In genomic region chrX:107015335-107015734, GRCm38 (mm10) we compare ENCODE assay signal across 12 mouse cellular contexts.
DNase-seq lines count a peak whose midpoint lies in the region; ATAC-seq and TF ChIP-seq lines count a peak whose summit lies in the region.
"Had no signal": no experiment of that assay in that cellular context is flagged by ENCODE, and none has a peak within 500 bp of the region (broad histone marks: within the 10 kb centered on the region; RNA-seq: fewer than 3 reads in every experiment).

No protein-coding gene starts in this region.

- TF ChIP-seq POLR2A in MEL (IDR thresholded peaks at IDR 0.05; ENCODE audit: control insufficient read depth in 1 of 2, insufficient read depth in 1 of 2, low read depth in 1 of 2, low read length in 2 of 2, poor library complexity in 1 of 2) = no peak

- H3K27ac ChIP-seq in forebrain, postnatal 0 days (ENCODE audit: low read depth, low read length) = no peak overlapping the region
- H3K27ac ChIP-seq in forebrain, embryonic 12.5 days = no peak overlapping the region
- no peak overlapping the region for H3K27ac ChIP-seq in left cerebral cortex, adult 2 months
- no peak overlapping the region for H3K27ac ChIP-seq in MEL (ENCODE audit: control insufficient read depth, low read depth, low read length)
- H3K27ac ChIP-seq: liver, embryonic 15.5 days had no signal

- peak; percentile 12 for DNase-seq in forebrain, postnatal 0 days
- no peak for DNase-seq in left cerebral cortex, adult 2 months (ENCODE audit: extremely low spot score in 1 of 2, low spot score in 2 of 2)
- no peak for DNase-seq in left cerebral cortex, adult 18-20 months (ENCODE audit: low spot score in 2 of 2)
- peak; percentile 2 for DNase-seq in MEL (ENCODE audit: low read depth, low spot score)
- DNase-seq in lung, postnatal 36 days = peak; percentile 47
- DNase-seq in layer of hippocampus, postnatal 10 days (ENCODE audit: low spot score in 2 of 2) = no peak
- DNase-seq: adrenal gland, postnatal 36 days; gastrocnemius, postnatal 25 days; kidney, adult 9 months had no signal

- TF ChIP-seq RAD21 in MEL (IDR thresholded peaks at IDR 0.05; ENCODE audit: low read depth, low read length) = no peak; the same call in none of the 2 replicates

- no peak overlapping the region for H3K4me3 ChIP-seq in forebrain, postnatal 0 days (ENCODE audit: low read depth, low read length)
- H3K4me3 ChIP-seq in forebrain, embryonic 12.5 days (replicated peaks) = no peak overlapping the region
- no peak overlapping the region for H3K4me3 ChIP-seq in left cerebral cortex, adult 2 months
- no peak overlapping the region for H3K4me3 ChIP-seq in MEL (ENCODE audit: control insufficient read depth in 1 of 2, insufficient read depth in 1 of 2, low read depth in 2 of 2, low read length in 2 of 2)
- H3K4me3 ChIP-seq: liver, embryonic 15.5 days had no signal

- H3K4me2 ChIP-seq in forebrain, postnatal 0 days (ENCODE audit: low read depth) = no peak overlapping the region
- H3K4me2 ChIP-seq in forebrain, embryonic 12.5 days = no peak overlapping the region
- H3K4me2 ChIP-seq: liver, embryonic 15.5 days had no signal

- no peaks in the 10 kb centered on the region for H3K79me2 ChIP-seq in MEL (ENCODE audit: control insufficient read depth, insufficient read depth, low read length, poor library complexity)

- ATAC-seq in forebrain, postnatal 0 days = no peak
- no peak for ATAC-seq in forebrain, embryonic 12.5 days (ENCODE audit: low FRiP score)
- ATAC-seq in megakaryocyte-erythroid progenitor cell, adult 5-6 weeks (replicated peaks; ENCODE audit: low FRiP score, low TSS enrichment, poor library complexity, severe bottlenecking) = no peak

- TF ChIP-seq CTCF in forebrain, postnatal 0 days (IDR thresholded peaks at IDR 0.05; ENCODE audit: low read depth) = peak; percentile 49
- TF ChIP-seq CTCF in left cerebral cortex, adult 2 months (IDR thresholded peaks at IDR 0.05) = peak; percentile 50
- TF ChIP-seq CTCF in MEL (IDR thresholded peaks at IDR 0.05 in 2 of 3, conservative IDR thresholded peaks at IDR 0.05 in 1 of 3; ENCODE audit: control insufficient read depth in 1 of 3, insufficient read depth in 1 of 3, low read depth in 2 of 3, low read length in 3 of 3, poor library complexity in 1 of 3, severe bottlenecking in 1 of 3) = peak in 1 of 3 experiments; percentile 33; a peak in 2 of 6 replicates

- no peaks in the 10 kb centered on the region for H3K27me3 ChIP-seq in forebrain, postnatal 0 days (ENCODE audit: insufficient read depth, low read length)
- H3K27me3 ChIP-seq in forebrain, embryonic 12.5 days = no peaks in the 10 kb centered on the region
- no peaks in the 10 kb centered on the region; a peak in 1 of 4 replicates for H3K27me3 ChIP-seq in MEL (ENCODE audit: control insufficient read depth in 1 of 2, insufficient read depth in 2 of 2, low read length in 2 of 2)
- H3K27me3 ChIP-seq: liver, embryonic 15.5 days had no signal

- H3K9ac ChIP-seq in forebrain, postnatal 0 days = no peak overlapping the region
- H3K9ac ChIP-seq in forebrain, embryonic 12.5 days = no peak overlapping the region
- H3K9ac ChIP-seq in MEL (ENCODE audit: control insufficient read depth, low read depth, low read length, poor library complexity, severe bottlenecking) = no peak overlapping the region
- H3K9ac ChIP-seq: liver, embryonic 15.5 days had no signal

- no peaks in the 10 kb centered on the region for H3K4me1 ChIP-seq in forebrain, postnatal 0 days (ENCODE audit: insufficient read depth)
- H3K4me1 ChIP-seq in forebrain, embryonic 12.5 days = no peaks in the 10 kb centered on the region
- no peaks in the 10 kb centered on the region for H3K4me1 ChIP-seq in MEL (ENCODE audit: control insufficient read depth in 1 of 2, insufficient read depth in 2 of 2, low read length in 2 of 2)
- H3K4me1 ChIP-seq: liver, embryonic 15.5 days had no signal

- H3K9me3 ChIP-seq in forebrain, postnatal 0 days (ENCODE audit: low read length) = no peaks in the 10 kb centered on the region
- H3K9me3 ChIP-seq in forebrain, embryonic 12.5 days = no peaks in the 10 kb centered on the region
- H3K9me3 ChIP-seq in MEL (replicated peaks; ENCODE audit: insufficient read depth, low read length) = no peaks in the 10 kb centered on the region
- H3K9me3 ChIP-seq: liver, embryonic 15.5 days had no signal

- WGBS in forebrain, postnatal 0 days = 12% methylated on average over 1 of the region's 1 CpGs
- WGBS in forebrain, embryonic 12.5 days = 21% methylated on average over 1 of the region's 1 CpGs

- no peaks in the 10 kb centered on the region for H3K36me3 ChIP-seq in forebrain, postnatal 0 days (ENCODE audit: insufficient read depth)
- H3K36me3 ChIP-seq in forebrain, embryonic 12.5 days (replicated peaks) = no peaks in the 10 kb centered on the region
- H3K36me3 ChIP-seq in MEL (ENCODE audit: control insufficient read depth in 1 of 2, insufficient read depth in 2 of 2, low read length in 2 of 2) = no peaks in the 10 kb centered on the region
- H3K36me3 ChIP-seq: liver, embryonic 15.5 days had no signal

- intact Hi-C loops in left cerebral cortex, adult 2 months (cut with DNase I) = loop anchor here (2.0 to 10.0 kb wide), 2 partner anchors 149 to 221 kb away; no protein-coding TSS in a partner anchor

- TF ChIP-seq EP300 in MEL (IDR thresholded peaks at IDR 0.05; ENCODE audit: low read depth in 1 of 2, low read length in 2 of 2) = no peak

TF ChIP-seq in MEL, 35 proteins besides CTCF, POLR2A, EP300 and RAD21:
- peak; percentile 31 for TF ChIP-seq SMC3 (IDR thresholded peaks at IDR 0.05; ENCODE audit: low read depth, low read length)
- TF ChIP-seq USF1 (IDR thresholded peaks at IDR 0.05; ENCODE audit: low read depth, low read length) = no peak

Comparison
In these comparisons a context has a peak if more than half of its experiments do, and no peak if none do; other contexts are left out.
1. DNase-seq: peak in forebrain, postnatal 0 days (single experiment), MEL (single experiment) and lung, postnatal 36 days (single experiment); none in left cerebral cortex, adult 2 months (0 of 2), left cerebral cortex, adult 18-20 months (0 of 2) and layer of hippocampus, postnatal 10 days (0 of 2).